Mouse (Mus musculus): ENCODE data around the gene Cdhr5. TPM values are rescaled to one million over a fixed set of nuclear protein-coding genes. Genes with fewer than 3 reads are reported as not detected.
A peak's percentile ranks its signal among the peaks of the same experiment; 100 is the strongest.

The Cdhr5 gene
- polyA plus RNA-seq, 1 experiment, result 2.7 TPM

GRCm38 (mm10) chr7:141268466-141269272 is 7.9 kb downstream of the Cdhr5 start:
- no peak for DNase-seq
- Histone ChIP-seq H3K4me3 (ENCODE audit: control insufficient read depth, insufficient read depth, low read length) (peak overlapping the region; percentile 19), H3K27me3 (ENCODE audit: control insufficient read depth, insufficient read depth, low read length) (no peaks in the 10 kb centered on the region), H3K4me1 (replicated peaks; ENCODE audit: control insufficient read depth, insufficient read depth, low read length) (peaks cover 26% of the 10 kb centered on the region), H3K36me3 (ENCODE audit: control insufficient read depth, insufficient read depth, low read length) (0 out of 2 replicates have a peak, but pooled peaks cover 1% of the 10 kb centered on the region), H3K27ac (ENCODE audit: control insufficient read depth, insufficient read depth, low read length) (no peak overlapping the region)
- WGBS, result 9% methylated on average over 24 of the region's 24 CpGs
- TF ChIP-seq POLR2A (IDR thresholded peaks at IDR 0.05; ENCODE audit: control insufficient read depth, extremely low read depth, insufficient read depth, low read length, poor library complexity), result no peak
- no peak for TF ChIP-seq CTCF (IDR thresholded peaks at IDR 0.05; ENCODE audit: borderline replicate concordance, control insufficient read depth, extremely low read depth, insufficient read depth, low read length, poor library complexity)

GRCm38 (mm10) chr7:141265739-141266561 is 10.6 kb downstream of the Cdhr5 start, which contains the start of gene Irf7:
Gene Irf7, minus strand, starts transcription at chr7:141266481.
- TF ChIP-seq CTCF (IDR thresholded peaks at IDR 0.05; ENCODE audit: borderline replicate concordance, control insufficient read depth, extremely low read depth, insufficient read depth, low read length, poor library complexity) (no peak), POLR2A (IDR thresholded peaks at IDR 0.05; ENCODE audit: control insufficient read depth, extremely low read depth, insufficient read depth, low read length, poor library complexity) (0 out of 2 replicates have a peak, but pooled peaks have one; percentile 26)

DNA sequence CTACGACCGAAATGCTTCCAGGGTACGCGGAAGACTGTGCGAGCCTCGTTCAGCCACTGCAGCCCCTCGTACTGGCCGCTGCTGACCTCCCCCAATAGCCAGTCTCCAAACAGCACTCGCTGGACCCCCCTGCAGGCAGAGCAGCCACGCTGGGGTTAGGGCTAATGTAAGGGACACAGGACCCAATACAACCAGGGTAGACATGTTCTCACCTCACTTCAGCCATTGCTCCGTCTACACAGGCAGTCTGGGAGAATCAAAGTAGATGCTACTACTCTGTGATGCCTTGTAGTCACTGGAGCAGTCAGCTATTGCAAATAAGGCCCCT is 11.2 kb downstream of the Cdhr5 start:
- 22% methylated on average over 11 of the region's 11 CpGs for WGBS
- no peak overlapping the region for H3K27ac ChIP-seq (ENCODE audit: control insufficient read depth, insufficient read depth, low read length)
- H3K36me3 ChIP-seq (ENCODE audit: control insufficient read depth, insufficient read depth, low read length), result peaks cover 33% of the 10 kb centered on the region
- TF ChIP-seq CTCF (IDR thresholded peaks at IDR 0.05; ENCODE audit: borderline replicate concordance, control insufficient read depth, extremely low read depth, insufficient read depth, low read length, poor library complexity) (no peak), POLR2A (IDR thresholded peaks at IDR 0.05; ENCODE audit: control insufficient read depth, extremely low read depth, insufficient read depth, low read length, poor library complexity) (no peak)
- H3K27me3 ChIP-seq (ENCODE audit: control insufficient read depth, insufficient read depth, low read length), result no peaks in the 10 kb centered on the region
- H3K4me3 ChIP-seq (ENCODE audit: control insufficient read depth, insufficient read depth, low read length), result peak overlapping the region; percentile 31
- peaks cover 26% of the 10 kb centered on the region for H3K4me1 ChIP-seq (replicated peaks; ENCODE audit: control insufficient read depth, insufficient read depth, low read length)
- no peak for DNase-seq

More at GRCm38 (mm10) chr7:141265739-141266561, 10.6 kb downstream of the Cdhr5 start, which contains the start of gene Irf7:
- WGBS, result under 1% methylated on average over 25 of the region's 25 CpGs
- Histone ChIP-seq H3K27ac (ENCODE audit: control insufficient read depth, insufficient read depth, low read length) (peak within 1 kb of the TSS; percentile 71), H3K36me3 (ENCODE audit: control insufficient read depth, insufficient read depth, low read length) (peaks cover 28% of the 10 kb centered on the region), H3K4me3 (ENCODE audit: control insufficient read depth, insufficient read depth, low read length) (peak within 1 kb of the TSS; percentile 82), H3K27me3 (ENCODE audit: control insufficient read depth, insufficient read depth, low read length) (no peaks in the 10 kb centered on the region), H3K4me1 (replicated peaks; ENCODE audit: control insufficient read depth, insufficient read depth, low read length) (peaks cover 26% of the 10 kb centered on the region)
- peak; percentile 73 for DNase-seq

DNA sequence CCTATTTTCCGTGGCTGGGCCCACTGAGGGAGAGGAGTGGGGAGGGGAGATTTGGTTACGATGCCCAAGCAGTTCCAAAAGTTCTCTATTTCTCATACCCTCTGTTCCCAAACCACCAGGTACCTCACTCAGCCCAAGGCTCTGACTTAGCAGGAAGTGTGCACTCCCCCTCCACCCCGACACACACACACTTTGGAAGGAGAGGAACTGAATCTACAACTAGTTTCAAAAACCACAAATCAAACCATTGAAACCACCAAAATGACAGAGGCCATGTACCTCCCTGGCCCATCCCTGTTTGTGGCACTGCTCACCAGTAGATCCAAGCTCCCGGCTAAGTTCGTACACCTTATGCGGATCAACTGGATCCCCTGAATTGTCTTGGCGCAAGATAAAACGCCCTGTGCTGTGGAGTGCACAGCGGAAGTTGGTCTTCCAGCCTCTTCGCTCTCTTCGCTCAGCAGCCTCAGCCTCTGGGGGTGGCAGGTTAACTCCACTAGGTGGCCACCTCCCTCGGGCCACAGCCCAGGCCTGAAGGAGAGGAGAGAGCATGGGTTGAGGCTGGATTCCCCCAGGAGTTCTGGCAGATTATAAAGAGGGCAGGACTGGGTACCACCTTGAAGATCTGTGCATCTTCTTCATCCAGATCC is 11.7 kb downstream of the Cdhr5 start:
- TF ChIP-seq CTCF (IDR thresholded peaks at IDR 0.05; ENCODE audit: borderline replicate concordance, control insufficient read depth, extremely low read depth, insufficient read depth, low read length, poor library complexity) (peak; percentile 83), POLR2A (IDR thresholded peaks at IDR 0.05; ENCODE audit: control insufficient read depth, extremely low read depth, insufficient read depth, low read length, poor library complexity) (no peak)
- H3K27ac ChIP-seq (ENCODE audit: control insufficient read depth, insufficient read depth, low read length), result peak overlapping the region; percentile 25; the same call in 1 of the 2 replicates
- WGBS, result 5% methylated on average over 12 of the region's 12 CpGs
- H3K36me3 ChIP-seq (ENCODE audit: control insufficient read depth, insufficient read depth, low read length), result peaks cover 38% of the 10 kb centered on the region
- peaks cover 26% of the 10 kb centered on the region for H3K4me1 ChIP-seq (replicated peaks; ENCODE audit: control insufficient read depth, insufficient read depth, low read length)
- peak; percentile 73 for DNase-seq
- no peaks in the 10 kb centered on the region for H3K27me3 ChIP-seq (ENCODE audit: control insufficient read depth, insufficient read depth, low read length)
- H3K4me3 ChIP-seq (ENCODE audit: control insufficient read depth, insufficient read depth, low read length), result peak overlapping the region; percentile 31

DNA sequence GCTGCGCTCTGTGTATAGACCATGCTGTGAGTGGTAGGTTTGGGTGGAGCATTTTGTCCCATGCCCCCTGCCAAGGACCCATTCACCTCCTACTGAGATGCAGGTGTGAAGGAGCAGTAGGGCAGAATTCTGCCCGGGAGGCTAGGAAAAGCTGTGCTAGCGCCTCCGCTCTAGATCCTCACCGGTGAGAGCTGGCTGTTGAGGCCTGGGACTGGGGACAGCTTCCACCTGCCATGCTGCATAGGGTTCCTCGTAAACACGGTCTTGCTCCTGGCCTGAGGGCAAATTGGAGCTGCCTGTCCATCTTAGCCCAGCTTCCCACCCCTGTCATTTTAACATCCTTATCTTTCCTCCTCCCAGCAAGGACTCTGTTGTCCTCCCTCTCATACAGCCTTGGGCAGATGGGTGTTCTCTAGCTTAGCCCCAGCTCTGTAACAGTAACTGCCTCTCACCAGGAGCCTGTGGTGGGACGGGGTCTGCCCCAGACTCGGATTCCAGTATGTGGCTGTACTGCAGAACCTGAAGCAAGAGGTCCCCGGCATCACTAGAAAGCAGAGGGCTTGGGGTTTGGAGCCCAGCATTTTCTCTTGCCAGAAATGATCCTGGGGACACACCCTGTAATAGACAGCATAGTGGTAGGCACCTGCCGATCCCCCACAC is 12.4 kb downstream of the Cdhr5 start:
- peaks cover 45% of the 10 kb centered on the region for H3K36me3 ChIP-seq (ENCODE audit: control insufficient read depth, insufficient read depth, low read length)
- TF ChIP-seq CTCF (IDR thresholded peaks at IDR 0.05; ENCODE audit: borderline replicate concordance, control insufficient read depth, extremely low read depth, insufficient read depth, low read length, poor library complexity) (no peak), POLR2A (IDR thresholded peaks at IDR 0.05; ENCODE audit: control insufficient read depth, extremely low read depth, insufficient read depth, low read length, poor library complexity) (no peak)
- no peaks in the 10 kb centered on the region for H3K27me3 ChIP-seq (ENCODE audit: control insufficient read depth, insufficient read depth, low read length)
- no peak overlapping the region for H3K4me3 ChIP-seq (ENCODE audit: control insufficient read depth, insufficient read depth, low read length)
- 83% methylated on average over 11 of the region's 11 CpGs for WGBS
- H3K27ac ChIP-seq (ENCODE audit: control insufficient read depth, insufficient read depth, low read length), result peak overlapping the region; percentile 25; the same call in 1 of the 2 replicates
- DNase-seq, result no peak
- H3K4me1 ChIP-seq (replicated peaks; ENCODE audit: control insufficient read depth, insufficient read depth, low read length), result peaks cover 20% of the 10 kb centered on the region

Measured in thymus, adult 2 months (tissue).